Mouse (Mus musculus) lung, postnatal 0 days (tissue): ENCODE measurements around the gene Gm10842.

Experiments used
- CTCF ChIP-seq: IDR thresholded peaks from 2 replicates; pipeline ENCODE4 v1.5.1; 2016; ENCODE audit warnings: antibody characterized with exemption, mild to moderate bottlenecking
- EP300 ChIP-seq: IDR thresholded peaks from 2 replicates; pipeline ENCODE4 v1.6.1; 2016; ENCODE audit warnings: antibody characterized with exemption, mild to moderate bottlenecking, control low read depth

GRCm38 (mm10) chr11:105123986-105124385 is 22.7 kb upstream of the Gm10842 start:
- TF ChIP-seq CTCF (peak; percentile 79), EP300 (no peak)
